Mouse (Mus musculus): ENCODE results near the gene Ccdc57. TPM values are rescaled to one million over a fixed set of nuclear protein-coding genes. Genes with fewer than 3 reads are reported as not detected.

Ccdc57 gene
- polyA plus RNA-seq (2016; fragmentation: Nextera tagmentation; extraction: Ambion mirVana): 6.0 and 6.5 TPM in 2 replicates

DNA sequence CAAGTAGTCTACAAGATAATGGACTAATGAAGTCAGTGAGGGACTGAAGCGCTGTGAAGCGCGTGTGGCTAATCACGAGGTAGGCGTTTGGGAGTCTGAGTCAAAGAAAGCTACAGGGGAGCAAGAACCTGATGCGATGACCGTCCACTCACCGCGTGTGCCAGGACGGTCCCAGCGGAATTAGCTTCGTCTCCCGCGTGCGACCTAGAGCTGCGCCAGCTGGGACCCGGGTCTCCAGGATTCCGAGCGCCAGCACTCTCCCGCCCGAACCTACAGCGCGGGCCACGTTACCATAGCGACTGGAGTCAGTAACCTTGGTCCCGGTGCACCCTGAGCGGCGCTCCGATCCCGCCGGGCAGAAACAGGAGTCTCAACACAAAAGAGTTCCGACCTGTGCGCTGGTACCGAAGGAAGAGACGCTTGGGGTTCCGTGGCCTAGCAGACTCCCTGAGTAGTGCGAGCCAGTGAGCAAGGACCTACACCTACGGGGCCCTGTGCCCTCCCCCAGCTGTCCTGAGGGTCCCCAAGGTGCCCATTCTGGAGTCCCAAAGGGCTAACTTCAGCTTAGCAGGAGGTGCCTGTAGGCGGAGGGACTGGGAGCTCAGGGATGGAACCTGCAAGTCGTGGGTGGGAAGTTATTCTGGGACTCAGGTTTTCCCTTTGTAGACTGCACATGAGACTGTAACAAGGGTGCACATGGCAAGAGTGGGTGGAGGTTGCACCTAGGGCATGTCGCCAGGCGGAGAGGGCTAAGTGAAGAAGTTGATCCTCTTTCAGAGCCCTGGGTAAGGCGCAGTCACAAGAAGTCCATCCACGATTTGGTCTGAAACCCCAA, at the start of gene Ccdc57:
Gene Ccdc57 (minus strand): TSS at position 309 of the 835 bp plus-strand sequence.
- Histone ChIP-seq H3K9me3 (no peaks in the 10 kb centered on the region), H3K27ac (peak within 1 kb of the TSS; percentile 95), H3K4me3 (peak within 1 kb of the TSS; percentile 82), H3K4me1 (peaks cover 7% of the 10 kb centered on the region), H3K27me3 (ENCODE audit: insufficient read depth, poor library complexity, severe bottlenecking) (no peaks in the 10 kb centered on the region), H3K36me3 (peaks cover 6% of the 10 kb centered on the region; the same call in 1 of the 2 replicates)
- peak; percentile 94 for DNase-seq (ENCODE audit: low spot score)
- WGBS: 9% methylated on average over 44 of the region's 44 CpGs

DNA sequence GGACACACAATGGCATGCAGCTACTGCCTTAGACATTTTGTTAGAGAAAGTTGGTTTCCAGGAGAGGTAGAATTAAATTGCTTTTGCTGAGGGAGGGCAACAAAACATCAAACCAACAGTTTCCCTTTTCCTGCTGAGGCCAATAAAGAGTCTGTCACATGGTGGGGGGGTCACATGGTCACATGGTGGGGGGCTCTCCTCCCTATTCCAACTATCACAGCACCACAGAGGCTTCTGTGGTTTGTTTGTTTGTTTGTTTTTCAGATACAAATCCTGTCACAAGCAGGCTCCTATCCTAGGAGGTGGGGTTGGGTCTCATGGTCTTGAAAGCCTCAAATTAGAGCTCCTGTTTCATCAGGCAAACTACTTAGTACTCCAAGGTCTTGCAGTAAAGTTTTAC, 49.8 kb upstream of the Ccdc57 start:
- Histone ChIP-seq H3K27me3 (ENCODE audit: insufficient read depth, poor library complexity, severe bottlenecking) (no peaks in the 10 kb centered on the region), H3K36me3 (peaks cover 91% of the 10 kb centered on the region), H3K4me1 (peaks cover 23% of the 10 kb centered on the region; the same call in 1 of the 2 replicates), H3K4me3 (no peak overlapping the region), H3K27ac (no peak overlapping the region), H3K9me3 (no peaks in the 10 kb centered on the region)
- no peak for DNase-seq (ENCODE audit: low spot score)

DNA sequence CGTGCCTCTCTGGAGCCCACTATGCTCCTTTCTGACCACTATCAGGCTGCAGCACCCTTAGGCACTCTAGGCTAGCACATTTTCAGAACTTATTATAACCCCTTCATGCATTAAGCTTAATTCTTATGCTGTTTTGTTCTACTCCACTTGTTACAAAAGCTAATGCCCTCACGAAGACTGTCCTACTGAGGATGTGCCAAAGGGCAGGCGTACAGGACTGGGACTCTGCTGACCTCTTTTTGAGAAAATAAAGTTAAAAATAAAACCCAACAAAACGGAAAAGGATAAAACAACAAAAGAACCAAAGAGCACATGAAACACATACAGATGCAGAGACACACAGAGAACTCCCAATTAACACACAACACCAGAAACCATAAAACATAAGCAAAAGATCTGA, 49.0 kb upstream of the Ccdc57 start:
- WGBS: 89% methylated on average over 4 of the region's 4 CpGs
- peaks cover 91% of the 10 kb centered on the region for H3K36me3 ChIP-seq

DNA sequence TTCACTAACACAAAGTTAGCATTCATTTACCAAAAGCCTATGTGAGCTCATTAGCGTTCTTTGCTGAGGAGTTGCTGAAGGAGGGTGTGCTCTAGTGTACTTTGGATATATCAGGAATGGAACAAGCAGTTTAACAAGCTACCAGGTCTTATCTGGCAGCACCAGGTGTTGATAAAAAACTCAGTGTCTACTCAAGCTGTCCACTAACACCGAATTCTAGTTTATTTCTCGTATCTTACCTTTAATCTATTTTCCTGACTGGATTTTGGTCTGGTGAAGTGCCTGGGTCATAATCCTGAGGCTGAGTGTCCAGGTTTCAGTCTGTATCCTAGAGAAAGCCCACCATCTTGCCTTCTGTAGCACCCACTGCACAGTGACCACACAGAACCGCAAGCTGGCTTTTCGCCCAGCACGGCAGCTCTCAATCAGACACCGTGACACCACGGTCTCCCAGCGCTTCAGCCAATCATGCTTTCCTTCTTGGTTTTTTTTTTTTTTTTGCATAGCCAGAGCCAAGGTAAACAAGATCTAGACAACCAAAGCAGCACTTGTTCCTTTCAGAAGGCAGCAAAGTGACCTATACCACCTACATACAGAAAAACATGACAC, 47.9 kb upstream of the Ccdc57 start:
- peaks cover 20% of the 10 kb centered on the region; the same call in 1 of the 2 replicates for H3K4me1 ChIP-seq
- H3K27ac ChIP-seq: no peak overlapping the region
- H3K27me3 ChIP-seq (ENCODE audit: insufficient read depth, poor library complexity, severe bottlenecking): no peaks in the 10 kb centered on the region
- no peak for DNase-seq (ENCODE audit: low spot score)
- WGBS: 66% methylated on average over 9 of the region's 9 CpGs
- H3K36me3 ChIP-seq: peaks cover 91% of the 10 kb centered on the region
- no peak overlapping the region for H3K4me3 ChIP-seq
- H3K9me3 ChIP-seq: no peaks in the 10 kb centered on the region

More for the DNA sequence above, 49.0 kb upstream of the Ccdc57 start:
- Histone ChIP-seq H3K9me3 (no peaks in the 10 kb centered on the region), H3K4me3 (no peak overlapping the region), H3K27ac (no peak overlapping the region), H3K4me1 (peaks cover 23% of the 10 kb centered on the region; the same call in 1 of the 2 replicates), H3K27me3 (ENCODE audit: insufficient read depth, poor library complexity, severe bottlenecking) (no peaks in the 10 kb centered on the region)
- DNase-seq (ENCODE audit: low spot score): no peak

DNA sequence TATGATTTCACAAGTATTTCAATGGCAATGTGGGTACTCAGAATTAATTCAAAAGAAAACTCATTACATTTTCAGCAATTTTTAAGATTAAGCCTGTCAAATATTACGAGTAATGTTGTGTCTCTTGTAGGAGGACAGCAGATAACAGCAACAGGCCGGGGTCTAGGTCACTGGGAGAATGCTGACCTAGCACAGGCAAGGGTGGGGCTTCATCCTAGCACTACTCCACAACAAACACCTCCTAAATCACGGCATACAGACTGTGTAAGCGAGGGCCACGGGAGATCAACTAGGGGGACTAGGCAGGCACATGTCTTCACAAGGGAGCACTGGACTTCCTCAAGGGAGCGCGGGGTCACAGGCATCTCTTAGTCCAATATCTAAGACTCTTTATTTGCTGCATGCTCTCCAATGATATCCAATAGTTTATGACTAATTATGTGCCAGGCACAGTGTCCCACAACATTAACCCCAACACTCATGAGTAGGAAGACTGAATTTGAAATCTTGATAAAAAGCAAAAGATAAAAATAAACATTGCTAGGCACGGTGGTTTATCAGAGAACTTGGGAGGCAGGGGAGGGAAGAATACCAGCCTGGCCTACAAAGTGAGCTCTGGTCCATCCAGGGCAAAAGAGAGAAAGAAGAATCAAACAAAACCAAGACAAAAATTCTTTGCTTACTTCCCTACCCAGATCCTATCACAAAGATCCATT, 47.2 kb upstream of the Ccdc57 start:
- WGBS: 61% methylated on average over 8 of the region's 8 CpGs
- no peak overlapping the region for H3K27ac ChIP-seq
- no peaks in the 10 kb centered on the region for H3K9me3 ChIP-seq
- peaks cover 92% of the 10 kb centered on the region for H3K36me3 ChIP-seq
- no peak overlapping the region for H3K4me3 ChIP-seq
- no peak for DNase-seq (ENCODE audit: low spot score)
- peaks cover 16% of the 10 kb centered on the region; the same call in 1 of the 2 replicates for H3K4me1 ChIP-seq
- H3K27me3 ChIP-seq (ENCODE audit: insufficient read depth, poor library complexity, severe bottlenecking): no peaks in the 10 kb centered on the region

DNA sequence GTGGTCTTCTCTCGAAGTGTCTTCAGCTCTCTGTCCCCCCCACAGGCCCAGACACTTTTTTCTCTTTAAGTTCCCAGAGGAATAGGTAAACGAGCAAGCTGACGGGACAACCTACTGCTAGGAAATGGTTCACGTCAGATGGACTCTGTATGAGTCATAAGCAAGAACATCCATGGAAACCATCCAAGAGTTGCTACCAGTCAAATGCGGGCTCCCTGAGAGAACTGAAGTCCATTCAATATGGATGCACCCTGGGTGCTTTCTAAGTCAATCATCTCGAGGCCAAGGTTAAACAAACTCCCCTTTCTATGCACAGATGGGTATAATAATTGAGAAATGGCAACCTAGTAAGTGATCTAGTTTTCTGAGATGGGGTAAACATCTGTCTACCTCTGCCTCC, 40.6 kb upstream of the Ccdc57 start:
- Histone ChIP-seq H3K4me1 (no peaks in the 10 kb centered on the region), H3K27me3 (ENCODE audit: insufficient read depth, poor library complexity, severe bottlenecking) (no peaks in the 10 kb centered on the region), H3K27ac (no peak overlapping the region), H3K9me3 (no peaks in the 10 kb centered on the region), H3K4me3 (no peak overlapping the region), H3K36me3 (peaks cover 100% of the 10 kb centered on the region)
- WGBS: 85% methylated on average over 6 of the region's 6 CpGs
- DNase-seq (ENCODE audit: low spot score): no peak

DNA sequence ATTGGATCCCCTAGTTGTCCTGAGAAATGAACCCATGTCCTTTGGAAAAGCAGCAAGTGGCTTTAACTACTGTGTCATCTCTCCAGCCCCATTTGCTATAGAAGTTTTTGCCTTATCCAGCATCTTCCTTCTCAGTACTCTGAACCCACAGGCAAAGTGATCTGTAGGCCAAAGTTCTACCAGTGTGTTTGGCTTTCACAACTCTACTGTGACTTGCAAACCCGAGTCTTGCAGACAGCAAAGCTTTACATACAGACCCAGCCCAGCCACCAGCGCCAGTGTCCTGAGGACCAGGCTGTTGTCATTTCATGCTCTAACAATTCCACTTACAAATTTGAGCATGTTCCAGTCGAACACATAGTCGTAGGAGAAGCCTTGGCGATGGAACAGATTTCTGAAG, 38.6 kb upstream of the Ccdc57 start:
- DNase-seq (ENCODE audit: low spot score): no peak
- Histone ChIP-seq H3K27ac (no peak overlapping the region), H3K4me3 (no peak overlapping the region), H3K27me3 (ENCODE audit: insufficient read depth, poor library complexity, severe bottlenecking) (no peaks in the 10 kb centered on the region), H3K36me3 (peaks cover 100% of the 10 kb centered on the region), H3K9me3 (no peaks in the 10 kb centered on the region), H3K4me1 (peaks cover 2% of the 10 kb centered on the region; the same call in 1 of the 2 replicates)
- WGBS: 92% methylated on average over 5 of the region's 5 CpGs

DNA sequence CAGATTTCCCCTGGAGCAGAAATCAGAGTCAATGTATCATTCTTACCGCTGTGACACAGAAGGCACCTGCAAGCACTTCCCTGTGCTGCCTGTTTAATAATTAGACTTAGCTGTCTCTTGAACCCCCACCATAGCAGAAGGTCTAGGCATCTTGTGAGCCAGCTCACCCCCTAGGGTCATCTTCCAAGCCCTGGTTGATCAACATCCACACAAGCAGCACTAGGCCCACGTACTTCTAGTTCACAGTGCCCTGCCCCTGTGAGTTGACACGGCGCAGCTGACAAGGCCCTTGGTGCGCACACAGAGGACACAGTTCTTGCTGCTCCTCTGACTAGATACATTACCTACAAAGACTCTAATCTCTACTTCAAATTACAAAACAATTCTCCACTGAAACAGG, 37.1 kb upstream of the Ccdc57 start:
- no peak overlapping the region for H3K4me3 ChIP-seq
- peaks cover 100% of the 10 kb centered on the region for H3K36me3 ChIP-seq
- H3K27ac ChIP-seq: no peak overlapping the region
- 92% methylated on average over 5 of the region's 5 CpGs for WGBS
- H3K4me1 ChIP-seq: peaks cover 17% of the 10 kb centered on the region
- no peaks in the 10 kb centered on the region for H3K27me3 ChIP-seq (ENCODE audit: insufficient read depth, poor library complexity, severe bottlenecking)
- H3K9me3 ChIP-seq: no peaks in the 10 kb centered on the region
- DNase-seq (ENCODE audit: low spot score): no peak

DNA sequence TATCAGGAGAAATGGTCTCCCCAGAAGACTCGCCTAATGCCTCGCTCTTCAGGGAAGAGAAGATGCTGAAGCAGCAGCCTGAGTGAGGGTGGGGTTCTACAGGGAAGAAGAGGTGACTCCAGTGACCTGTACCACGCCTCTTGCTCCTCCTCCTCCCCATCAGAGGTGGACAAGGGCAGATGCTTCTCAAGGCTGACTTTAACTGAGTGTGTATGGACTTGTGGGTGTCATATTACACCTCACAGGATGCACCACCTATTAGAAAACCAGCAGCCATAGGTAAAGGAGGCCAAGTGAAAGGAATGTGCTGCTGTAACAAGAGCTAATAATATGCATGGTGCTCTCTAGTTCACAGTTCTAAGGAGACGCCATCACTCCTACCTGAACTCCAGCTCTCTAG, 32.9 kb upstream of the Ccdc57 start:
- no peaks in the 10 kb centered on the region for H3K9me3 ChIP-seq
- no peak for DNase-seq (ENCODE audit: low spot score)
- H3K4me3 ChIP-seq: no peak overlapping the region
- H3K27me3 ChIP-seq (ENCODE audit: insufficient read depth, poor library complexity, severe bottlenecking): no peaks in the 10 kb centered on the region
- H3K4me1 ChIP-seq: peaks cover 28% of the 10 kb centered on the region
- no peak overlapping the region for H3K27ac ChIP-seq
- WGBS: 80% methylated on average over 4 of the region's 4 CpGs
- peaks cover 99% of the 10 kb centered on the region for H3K36me3 ChIP-seq

DNA sequence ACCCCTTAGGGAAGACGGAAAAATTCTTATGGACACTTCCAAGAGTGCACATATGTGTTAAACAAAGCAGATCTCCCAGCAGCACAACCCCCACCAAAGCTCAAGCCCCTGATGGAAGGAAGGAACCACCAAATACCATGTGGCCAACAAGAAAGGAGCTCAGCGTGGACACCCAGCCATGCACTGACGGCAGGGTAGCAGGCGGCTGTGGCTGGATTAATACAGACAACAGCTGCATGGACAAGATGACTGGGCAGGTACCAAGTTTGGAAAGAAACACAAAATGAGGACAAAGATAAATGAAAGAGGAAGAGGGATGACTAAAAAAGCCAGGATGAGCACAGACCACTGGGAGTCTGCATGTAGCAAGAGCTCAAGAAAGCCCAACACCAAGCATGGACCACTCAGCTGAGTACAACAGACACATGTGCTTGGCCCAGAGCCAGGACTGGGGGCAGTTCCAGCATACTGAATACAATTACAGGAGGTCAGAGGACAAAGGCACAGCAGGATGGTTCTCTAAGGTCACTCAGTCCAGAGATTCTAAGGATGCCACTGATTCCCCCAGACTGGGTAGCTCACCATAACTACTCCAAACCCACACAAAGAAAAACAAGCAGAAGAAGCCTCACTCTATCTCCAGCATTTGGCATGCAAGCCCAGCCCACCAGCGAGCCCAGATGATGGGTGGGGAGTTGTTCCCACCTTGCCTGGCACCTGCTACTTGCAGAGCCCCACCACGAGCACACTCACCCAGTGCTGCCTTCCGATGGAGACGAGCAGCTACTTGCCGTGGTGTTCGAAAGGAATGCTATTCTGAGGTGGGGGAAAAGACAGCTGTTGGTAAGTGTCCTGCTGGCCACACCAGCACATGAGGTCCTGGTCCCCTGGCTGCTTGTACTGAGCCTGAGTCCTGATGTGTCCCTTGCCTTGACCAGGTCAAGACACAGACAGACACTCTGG, 31.8 kb upstream of the Ccdc57 start:
- Histone ChIP-seq H3K27ac (0 out of 2 replicates have a peak overlapping the region, but pooled peaks have one; percentile 10), H3K36me3 (peaks cover 99% of the 10 kb centered on the region), H3K27me3 (ENCODE audit: insufficient read depth, poor library complexity, severe bottlenecking) (no peaks in the 10 kb centered on the region), H3K4me3 (0 out of 2 replicates have a peak overlapping the region, but pooled peaks have one; percentile 5), H3K4me1 (peaks cover 39% of the 10 kb centered on the region), H3K9me3 (no peaks in the 10 kb centered on the region)
- WGBS: 85% methylated on average over 10 of the region's 10 CpGs
- DNase-seq (ENCODE audit: low spot score): no peak

DNA sequence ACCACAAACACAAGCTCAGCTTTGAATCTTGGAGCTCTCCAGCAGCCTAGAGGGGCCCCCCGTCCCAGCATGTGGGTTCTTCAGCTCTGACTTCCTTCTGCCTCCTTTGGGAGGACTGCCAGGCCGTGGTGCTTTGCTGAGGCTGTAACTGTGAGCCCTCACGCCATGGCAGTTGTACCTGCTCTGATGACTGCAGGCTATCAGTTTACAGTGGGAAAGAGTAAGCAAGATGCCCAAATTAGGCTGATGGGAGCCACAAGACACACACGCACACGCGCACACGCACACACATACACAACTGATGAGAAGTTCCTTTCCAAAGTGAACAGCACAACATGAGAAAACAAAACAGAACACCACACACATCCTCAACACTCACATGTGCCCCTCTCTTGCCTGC, 30.2 kb upstream of the Ccdc57 start:
- Histone ChIP-seq H3K4me1 (peaks cover 55% of the 10 kb centered on the region), H3K36me3 (peaks cover 99% of the 10 kb centered on the region), H3K9me3 (no peaks in the 10 kb centered on the region), H3K27ac (no peak overlapping the region), H3K4me3 (no peak overlapping the region), H3K27me3 (ENCODE audit: insufficient read depth, poor library complexity, severe bottlenecking) (no peaks in the 10 kb centered on the region)
- 88% methylated on average over 7 of the region's 7 CpGs for WGBS
- DNase-seq (ENCODE audit: low spot score): no peak
